Mouse (Mus musculus) lung, embryonic 14.5 days (tissue): ENCODE measurements around the gene Aga. TPM values are rescaled to one million over a fixed set of nuclear protein-coding genes. Genes with fewer than 3 reads are reported as not detected.
A peak's percentile ranks its signal among the peaks of the same experiment; 100 is the strongest.
"Not testable (repeated sequence)": the region's sequence is repeated elsewhere in the genome, so short reads cannot be mapped to it uniquely, and the experiment has no call there.

Experiments used
- ATAC-seq: fragments of 200-750 bp; cut with Nextera tagmentation; 2 replicates; pipeline ENCODE4 v1.8.0; 2017; ENCODE audit warnings: mild to moderate bottlenecking, moderate TSS enrichment, moderate library complexity; ENCODE audit not compliant: insufficient read depth
- DNase-seq: peaks from one replicate; pipeline ENCODE4 v3.0.0-alpha.2; 2015
- H3K27ac ChIP-seq: fragments of 300-500 bp; sonication (generic); 2 replicates; pipeline ENCODE4 v1.5.1; 2014; ENCODE audit warnings: low read depth, mild to moderate bottlenecking, moderate library complexity
- H3K27me3 ChIP-seq: fragments of 300-500 bp; sonication (generic); 2 replicates; pipeline ENCODE4 v1.6.1; 2014; ENCODE audit warnings: low read length, control low read depth; ENCODE audit not compliant: insufficient read depth
- H3K36me3 ChIP-seq: fragments of 300-500 bp; sonication (generic); 2 replicates; pipeline ENCODE4 v1.6.1; 2014; ENCODE audit warnings: control low read depth; ENCODE audit not compliant: insufficient read depth
- H3K4me1 ChIP-seq: fragments of 300-500 bp; sonication (generic); 2 replicates; pipeline ENCODE4 v1.6.1; 2014; ENCODE audit warnings: antibody characterized with exemption, control low read depth; ENCODE audit not compliant: insufficient read depth
- H3K4me2 ChIP-seq: fragments of 300-500 bp; sonication (generic); 2 replicates; pipeline ENCODE4 v1.6.1; 2014; ENCODE audit warnings: mild to moderate bottlenecking
- H3K4me3 ChIP-seq: fragments of 300-500 bp; sonication (generic); 2 replicates; pipeline ENCODE4 v1.5.1; 2014; ENCODE audit warnings: low read depth, low read length
- H3K9ac ChIP-seq: fragments of 300-500 bp; sonication (generic); 2 replicates; pipeline ENCODE4 v1.6.1; 2014
- H3K9me3 ChIP-seq: fragments of 300-500 bp; sonication (generic); 2 replicates; pipeline ENCODE4 v1.6.1; 2016; ENCODE audit warnings: low read depth, low read length, control low read depth
- CTCF ChIP-seq: IDR thresholded peaks from 2 replicates; pipeline ENCODE4 v1.5.1; 2016; ENCODE audit warnings: antibody characterized with exemption, low read depth
- WGBS: fragments of 180-500 bp; shearing (Covaris S2); extraction: QIAGEN DNeasy Blood & Tissue Kit; methylation state at CpG from one replicate; pipeline ENCODE4 v1.1.7; 2014; 5-methylcytosine and 5-hydroxymethylcytosine counted together
- polyA plus RNA-seq: library from polyadenylated mRNA; unstranded; fragments of >200 nt; fragmentation: Nextera tagmentation; extraction: Ambion mirVana; gene quantifications from 2 replicates; pipeline ENCODE4 v1.2.1, GENCODE M21; 2014

Aga gene
- polyA plus RNA-seq: 24.9 and 27.5 TPM in 2 replicates

DNA sequence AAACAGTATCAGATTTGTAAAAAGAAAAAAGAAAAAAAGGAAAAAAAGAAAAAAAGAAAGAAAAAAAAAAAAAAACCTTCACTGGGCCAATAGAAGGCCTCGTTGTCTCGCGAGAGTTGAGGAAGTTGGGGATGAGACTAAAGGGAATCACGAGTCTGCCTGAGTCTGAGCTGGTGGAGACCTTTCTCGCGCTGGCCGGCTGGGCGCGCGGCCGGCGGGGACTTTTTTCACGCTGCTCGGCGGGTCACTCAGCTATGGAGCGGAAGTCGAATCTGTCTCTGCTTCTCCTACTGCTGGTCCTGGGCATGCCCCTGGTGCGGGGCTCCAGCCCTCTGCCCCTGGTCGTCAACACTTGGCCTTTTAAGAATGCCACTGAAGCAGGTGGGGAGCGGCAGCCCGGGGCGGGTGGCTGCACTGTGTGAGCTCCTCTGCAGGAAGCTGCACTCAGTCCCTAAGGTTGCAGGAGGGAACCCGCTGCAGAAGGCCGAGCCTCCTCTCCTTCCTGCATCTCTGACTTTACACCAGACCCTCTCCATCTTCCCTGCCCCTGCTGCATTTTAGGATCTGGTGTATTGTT lies at the start of gene Aga:
Aga (plus strand) TSS at position 177 of the 577 bp plus-strand sequence.
- Histone ChIP-seq H3K4me2 (peak within 1 kb of the TSS; percentile 58), H3K9ac (peak within 1 kb of the TSS; percentile 78), H3K9me3 (no peaks in the 10 kb centered on the region), H3K27me3 (no peaks in the 10 kb centered on the region), H3K4me3 (peak within 1 kb of the TSS; percentile 52), H3K36me3 (peaks cover 16% of the 10 kb centered on the region; the same call in 1 of the 2 replicates), H3K4me1 (no peaks in the 10 kb centered on the region), H3K27ac (no peak within 1 kb of the TSS)
- ATAC-seq: peak; percentile 99
- TF ChIP-seq CTCF: no peak
- DNase-seq: peak; percentile 96
- under 1% methylated on average over 24 of the region's 24 CpGs for WGBS

DNA sequence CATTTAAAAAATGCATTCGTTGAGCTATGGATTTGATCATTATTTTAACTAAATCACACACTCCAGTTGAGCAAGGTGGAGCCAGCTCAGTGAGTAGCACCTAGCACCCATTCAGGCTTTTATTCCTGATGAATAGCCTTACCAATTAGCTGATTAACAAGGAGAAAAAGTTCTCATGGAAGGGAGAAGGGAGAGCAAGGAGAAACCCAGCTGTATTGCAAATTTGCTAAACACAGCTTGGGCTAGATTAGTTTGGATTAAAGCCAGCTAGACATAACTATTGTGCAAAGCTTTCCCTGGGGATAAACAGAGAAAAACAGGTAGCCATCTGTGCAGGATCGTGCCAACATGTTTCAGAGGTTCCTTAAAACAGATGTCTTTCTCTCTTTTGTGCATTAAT lies 22.5 kb upstream of the Aga start:
- WGBS: 59% methylated on average over 2 of the region's 2 CpGs
- ATAC-seq: no peak

DNA sequence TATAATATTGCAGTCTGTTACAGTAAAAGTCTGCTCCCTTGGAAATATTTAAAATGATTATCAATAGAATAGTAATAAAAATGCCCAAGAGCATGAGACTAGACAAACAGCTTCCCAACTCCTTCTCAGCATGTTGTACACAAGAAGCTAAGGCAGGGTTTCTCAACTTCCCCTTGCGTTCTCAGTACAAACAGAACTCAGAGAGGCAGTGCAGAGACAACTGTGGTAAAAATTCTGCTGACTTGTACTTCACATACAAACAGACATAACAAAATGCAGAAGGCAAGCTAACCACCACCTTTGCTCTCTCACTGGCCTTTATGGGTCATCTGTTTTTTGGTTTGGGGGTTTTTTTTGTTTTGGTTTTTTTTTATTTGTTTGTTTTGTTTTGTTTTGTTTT lies 15.3 kb upstream of the Aga start:
- no peak overlapping the region for H3K4me3 ChIP-seq
- H3K9ac ChIP-seq: no peak overlapping the region
- no peaks in the 10 kb centered on the region for H3K9me3 ChIP-seq
- H3K27ac ChIP-seq: no peak overlapping the region
- no peaks in the 10 kb centered on the region for H3K4me1 ChIP-seq
- no peaks in the 10 kb centered on the region for H3K27me3 ChIP-seq
- H3K4me2 ChIP-seq: no peak overlapping the region
- ATAC-seq (no peak), DNase-seq (no peak)
- H3K36me3 ChIP-seq: no peaks in the 10 kb centered on the region
- no peak for TF ChIP-seq CTCF
- 68% methylated on average over 1 of the region's 1 CpGs for WGBS

More for the DNA sequence above, 22.5 kb upstream of the Aga start:
- Histone ChIP-seq H3K27me3 (no peaks in the 10 kb centered on the region), H3K4me3 (no peak overlapping the region), H3K9me3 (no peaks in the 10 kb centered on the region), H3K9ac (no peak overlapping the region), H3K4me1 (no peaks in the 10 kb centered on the region), H3K27ac (no peak overlapping the region), H3K36me3 (no peaks in the 10 kb centered on the region), H3K4me2 (no peak overlapping the region)
- no peak for DNase-seq
- no peak for TF ChIP-seq CTCF

DNA sequence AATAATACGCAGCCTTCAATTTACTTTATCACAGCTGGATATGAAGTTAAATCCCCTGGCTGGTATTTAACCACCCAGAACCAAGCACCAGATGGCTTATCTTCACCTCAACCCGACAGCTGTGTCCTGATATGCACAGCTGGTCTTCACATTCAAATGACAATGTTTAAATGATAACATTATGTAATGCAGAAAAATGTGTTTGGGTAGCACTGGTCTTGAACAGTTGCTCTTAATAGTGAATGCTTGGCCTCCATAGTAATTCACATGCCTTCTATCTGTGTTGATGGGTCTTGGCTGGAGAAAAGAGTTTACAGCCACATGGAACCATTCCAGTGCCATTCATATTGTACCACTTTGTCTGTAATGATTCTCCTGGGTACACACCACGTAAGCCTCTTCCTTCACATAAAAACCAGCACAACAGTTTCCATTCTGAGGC lies 14.6 kb upstream of the Aga start:
- H3K4me2 ChIP-seq: no peak overlapping the region
- H3K27me3 ChIP-seq: no peaks in the 10 kb centered on the region
- TF ChIP-seq CTCF: no peak
- no peak overlapping the region for H3K9ac ChIP-seq
- no peak for ATAC-seq
- no peak overlapping the region for H3K4me3 ChIP-seq
- DNase-seq: peak; percentile 12
- 37% methylated on average over 3 of the region's 3 CpGs for WGBS
- no peaks in the 10 kb centered on the region for H3K4me1 ChIP-seq
- H3K27ac ChIP-seq: no peak overlapping the region
- no peaks in the 10 kb centered on the region for H3K9me3 ChIP-seq
- no peaks in the 10 kb centered on the region for H3K36me3 ChIP-seq

DNA sequence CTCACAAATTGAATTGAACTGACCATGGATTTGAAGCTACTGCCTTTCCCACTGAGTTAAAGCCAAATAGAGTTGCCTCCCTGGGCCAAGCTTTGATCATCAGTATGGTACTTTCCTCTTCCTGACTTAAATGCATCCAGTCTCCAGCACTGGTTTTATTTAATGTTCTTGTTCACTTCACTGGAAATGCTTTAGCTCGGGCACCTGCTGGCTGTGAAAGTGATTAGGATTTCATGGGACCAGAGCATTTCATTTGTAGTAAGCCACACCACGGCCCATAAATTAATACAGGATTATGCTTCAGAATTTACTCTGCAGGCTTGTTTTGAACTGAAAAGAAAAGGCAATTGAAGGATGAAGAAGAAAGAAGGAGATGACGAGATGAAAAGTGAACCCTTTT lies 26.5 kb downstream of the Aga start:
- WGBS: 77% methylated on average over 3 of the region's 3 CpGs
- not testable (repeated sequence) for DNase-seq, H3K4me1 ChIP-seq, H3K4me3 ChIP-seq, H3K27ac ChIP-seq, H3K4me2 ChIP-seq, H3K36me3 ChIP-seq, H3K9ac ChIP-seq, H3K27me3 ChIP-seq, ATAC-seq, H3K9me3 ChIP-seq

DNA sequence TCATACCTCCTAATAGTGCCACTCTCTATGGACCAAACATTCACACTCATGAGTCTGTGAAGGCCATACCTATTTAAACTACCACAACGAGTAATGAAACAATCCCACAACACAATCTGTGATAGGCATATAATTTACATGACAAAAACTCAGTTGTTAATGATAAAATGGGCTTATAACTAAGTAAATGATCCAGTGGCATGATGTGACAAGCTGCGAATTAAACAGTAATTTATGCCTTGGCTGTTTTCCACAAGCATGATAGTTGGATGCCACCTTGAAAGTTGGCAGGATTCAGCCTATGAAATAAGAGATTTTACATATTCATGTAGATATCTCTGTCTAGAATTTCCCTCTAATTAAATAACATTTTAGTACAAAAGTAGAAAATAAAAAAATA lies 28.1 kb downstream of the Aga start:
- H3K9me3 ChIP-seq: no peaks in the 10 kb centered on the region

DNA sequence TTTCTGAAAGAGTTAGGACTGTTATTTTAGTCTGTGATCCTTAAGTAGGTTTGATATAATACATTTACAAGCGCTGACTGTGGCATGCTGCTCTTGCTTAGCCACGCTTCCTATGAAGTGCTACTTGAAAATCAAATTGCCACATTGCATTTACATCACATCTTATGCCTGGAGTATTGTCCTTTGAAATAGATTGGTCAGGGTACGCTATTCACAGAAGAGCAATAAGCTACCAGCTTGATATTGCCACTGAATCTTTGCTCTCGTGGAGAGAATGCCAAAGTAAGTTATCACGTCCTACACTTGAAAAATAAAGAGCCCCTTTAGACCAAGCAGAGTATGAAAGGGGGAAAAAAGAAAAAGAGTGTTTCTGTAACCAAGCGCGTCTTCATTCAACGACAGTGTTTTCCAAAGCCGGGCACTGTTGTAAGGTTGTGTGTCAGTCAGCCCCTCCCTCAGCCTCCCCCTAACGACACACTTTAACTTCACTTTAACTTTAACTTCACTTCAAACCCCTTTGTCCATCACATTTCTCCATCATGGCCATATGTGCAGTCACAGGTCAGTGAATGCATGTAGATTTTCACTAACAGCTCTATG lies 51.0 kb downstream of the Aga start:
- Histone ChIP-seq H3K9me3 (no peaks in the 10 kb centered on the region), H3K36me3 (no peaks in the 10 kb centered on the region), H3K4me3 (no peak overlapping the region), H3K27me3 (no peaks in the 10 kb centered on the region), H3K4me2 (no peak overlapping the region), H3K27ac (no peak overlapping the region), H3K4me1 (no peaks in the 10 kb centered on the region), H3K9ac (no peak overlapping the region)
- DNase-seq (no peak), ATAC-seq (no peak)
- TF ChIP-seq CTCF: no peak
- WGBS: 84% methylated on average over 10 of the region's 10 CpGs

More for the DNA sequence above, 28.1 kb downstream of the Aga start:
- no peak for TF ChIP-seq CTCF
- no peak overlapping the region for H3K27ac ChIP-seq
- no peak overlapping the region for H3K4me2 ChIP-seq
- H3K4me3 ChIP-seq: no peak overlapping the region
- 82% methylated on average over 2 of the region's 2 CpGs for WGBS
- no peak overlapping the region for H3K9ac ChIP-seq
- no peaks in the 10 kb centered on the region for H3K27me3 ChIP-seq
- H3K36me3 ChIP-seq: no peaks in the 10 kb centered on the region
- DNase-seq: no peak
- no peaks in the 10 kb centered on the region for H3K4me1 ChIP-seq
- no peak for ATAC-seq
